Mouse (Mus musculus): ENCODE data around the gene 4833427G06Rik. TPM values are rescaled to one million over a fixed set of nuclear protein-coding genes. Genes with fewer than 3 reads are reported as not detected.

The 4833427G06Rik gene
- polyA plus RNA-seq, 1 experiment from 2014 or later: not detected

MicroRNAs within 50 kb of the gene (microRNA counts, 519-probe panel; counts per million panel counts)
- microRNA mmu-miR-34b-3p (not detected), microRNA mmu-miR-34b-5p (not detected), microRNA mmu-miR-34c (not detected)

Small RNAs within 50 kb of the gene (microRNA-seq; reads per million reads assigned to microRNA genes)
- gene Mir34b: 25.1 reads per million, percentile 43 among the genes with 10 or more reads in this experiment
- gene Mir34c: 701 reads per million, percentile 78 among the genes with 10 or more reads in this experiment

Other genes with a start within 250 kb of the 4833427G06Rik start
- gene Sik2, start 93.0 kb downstream of the 4833427G06Rik start, polyA plus RNA-seq (2014; fragmentation: Nextera tagmentation; extraction: Ambion mirVana): 13.8 and 17.0 TPM in 2 replicates
- gene Btg4, start 41.2 kb downstream of the 4833427G06Rik start, polyA plus RNA-seq (2014; fragmentation: Nextera tagmentation; extraction: Ambion mirVana): not detected in 2 replicates
- gene Layn, start 25.0 kb downstream of the 4833427G06Rik start, polyA plus RNA-seq (2014; fragmentation: Nextera tagmentation; extraction: Ambion mirVana): 0.72 and 0.84 TPM in 2 replicates
- gene Gm32742, start 63.4 kb upstream of the 4833427G06Rik start, polyA plus RNA-seq (2014; fragmentation: Nextera tagmentation; extraction: Ambion mirVana): 0.03 TPM in 1 of 2 replicates, not detected in the other
- 0.16 and 0.18 TPM in 2 replicates for gene Pou2af1, start 111.6 kb upstream of the 4833427G06Rik start, polyA plus RNA-seq (2014; fragmentation: Nextera tagmentation; extraction: Ambion mirVana)
- gene Colca2, start 176.5 kb upstream of the 4833427G06Rik start, polyA plus RNA-seq (2014; fragmentation: Nextera tagmentation; extraction: Ambion mirVana): 0.46 and 0.89 TPM in 2 replicates
- not detected in 2 replicates for gene 1810046K07Rik, start 226.8 kb upstream of the 4833427G06Rik start, polyA plus RNA-seq (2014; fragmentation: Nextera tagmentation; extraction: Ambion mirVana)